Mouse (Mus musculus): ENCODE measurements at regions not wholly inside any gene's neighbourhood (a gene's known extent, or its start where the extent isn't known, plus 50 kb on each side); places are given as distances from the start of the nearest gene placed in this dataset.

- no peak for TF ChIP-seq POLR2A (IDR thresholded peaks at IDR 0.05; ENCODE audit: insufficient read depth, low read length)
- TF ChIP-seq CTCF (IDR thresholded peaks at IDR 0.05; ENCODE audit: low read depth, low read length): no peak
- TF ChIP-seq EP300 (IDR thresholded peaks at IDR 0.05; ENCODE audit: insufficient read depth, low read depth, low read length): no peak
- H3K9ac ChIP-seq (ENCODE audit: low read depth, poor library complexity, severe bottlenecking): no peak overlapping the region
- no peaks in the 10 kb centered on the region for H3K4me1 ChIP-seq (ENCODE audit: control insufficient read depth, insufficient read depth, low read length)
- H3K27me3 ChIP-seq (ENCODE audit: control insufficient read depth, insufficient read depth, low read length, poor library complexity, severe bottlenecking): no peaks in the 10 kb centered on the region
- H3K27ac ChIP-seq (ENCODE audit: insufficient read depth, low read length): no peak overlapping the region
- H3K9me3 ChIP-seq (replicated peaks; ENCODE audit: control insufficient read depth, insufficient read depth, low read length, poor library complexity, severe bottlenecking): no peaks in the 10 kb centered on the region
- no peak overlapping the region for H3K4me3 ChIP-seq (ENCODE audit: low read depth, low read length)
- no peaks in the 10 kb centered on the region for H3K36me3 ChIP-seq (ENCODE audit: control insufficient read depth, insufficient read depth, low read length, poor library complexity, severe bottlenecking)
These were observed 332.3 kb downstream of the Diras2 start for GRCm38 (mm10) chr13:52198649-52199348.

- H3K9me3 ChIP-seq (replicated peaks; ENCODE audit: control insufficient read depth, insufficient read depth, low read length, poor library complexity, severe bottlenecking): no peaks in the 10 kb centered on the region
- no peak overlapping the region for H3K27ac ChIP-seq (ENCODE audit: insufficient read depth, low read length)
- no peaks in the 10 kb centered on the region for H3K27me3 ChIP-seq (ENCODE audit: control insufficient read depth, insufficient read depth, low read length, poor library complexity, severe bottlenecking)
- no peak overlapping the region for H3K4me3 ChIP-seq (ENCODE audit: low read depth, low read length)
- H3K4me1 ChIP-seq (ENCODE audit: control insufficient read depth, insufficient read depth, low read length): no peaks in the 10 kb centered on the region
- H3K9ac ChIP-seq (ENCODE audit: low read depth, poor library complexity, severe bottlenecking): no peak overlapping the region
- no peaks in the 10 kb centered on the region for H3K36me3 ChIP-seq (ENCODE audit: control insufficient read depth, insufficient read depth, low read length, poor library complexity, severe bottlenecking)
- TF ChIP-seq CTCF (IDR thresholded peaks at IDR 0.05; ENCODE audit: low read depth, low read length) (no peak), POLR2A (IDR thresholded peaks at IDR 0.05; ENCODE audit: insufficient read depth, low read length) (no peak), EP300 (IDR thresholded peaks at IDR 0.05; ENCODE audit: insufficient read depth, low read depth, low read length) (no peak)
These were observed 328.7 kb downstream of the Diras2 start for GRCm38 (mm10) chr13:52202372-52202771.

GRCm38 (mm10) chr13:52205951-52206350, 325.1 kb downstream of the Diras2 start:
- no peaks in the 10 kb centered on the region for H3K4me1 ChIP-seq (ENCODE audit: control insufficient read depth, insufficient read depth, low read length)
- no peaks in the 10 kb centered on the region for H3K27me3 ChIP-seq (ENCODE audit: control insufficient read depth, insufficient read depth, low read length, poor library complexity, severe bottlenecking)
- no peaks in the 10 kb centered on the region for H3K9me3 ChIP-seq (replicated peaks; ENCODE audit: control insufficient read depth, insufficient read depth, low read length, poor library complexity, severe bottlenecking)
- no peaks in the 10 kb centered on the region for H3K36me3 ChIP-seq (ENCODE audit: control insufficient read depth, insufficient read depth, low read length, poor library complexity, severe bottlenecking)
- H3K27ac ChIP-seq (ENCODE audit: insufficient read depth, low read length): no peak overlapping the region
- no peak overlapping the region for H3K4me3 ChIP-seq (ENCODE audit: low read depth, low read length)
- H3K9ac ChIP-seq (ENCODE audit: low read depth, poor library complexity, severe bottlenecking): no peak overlapping the region
- no peak for TF ChIP-seq CTCF (IDR thresholded peaks at IDR 0.05; ENCODE audit: low read depth, low read length)
- no peak for TF ChIP-seq POLR2A (IDR thresholded peaks at IDR 0.05; ENCODE audit: insufficient read depth, low read length)

GRCm38 (mm10) chr13:52216343-52216742, 314.7 kb downstream of the Diras2 start:
- TF ChIP-seq EP300 (IDR thresholded peaks at IDR 0.05; ENCODE audit: insufficient read depth, low read depth, low read length) (no peak), POLR2A (IDR thresholded peaks at IDR 0.05; ENCODE audit: insufficient read depth, low read length) (no peak), CTCF (IDR thresholded peaks at IDR 0.05; ENCODE audit: low read depth, low read length) (no peak)
- Histone ChIP-seq H3K36me3 (ENCODE audit: control insufficient read depth, insufficient read depth, low read length, poor library complexity, severe bottlenecking) (no peaks in the 10 kb centered on the region), H3K27ac (ENCODE audit: insufficient read depth, low read length) (no peak overlapping the region), H3K9me3 (replicated peaks; ENCODE audit: control insufficient read depth, insufficient read depth, low read length, poor library complexity, severe bottlenecking) (peaks cover 2% of the 10 kb centered on the region; the same call in 1 of the 2 replicates), H3K27me3 (ENCODE audit: control insufficient read depth, insufficient read depth, low read length, poor library complexity, severe bottlenecking) (no peaks in the 10 kb centered on the region), H3K4me3 (ENCODE audit: low read depth, low read length) (no peak overlapping the region), H3K4me1 (ENCODE audit: control insufficient read depth, insufficient read depth, low read length) (no peaks in the 10 kb centered on the region), H3K9ac (ENCODE audit: low read depth, poor library complexity, severe bottlenecking) (no peak overlapping the region)

GRCm38 (mm10) chr13:52217066-52217465, 314.0 kb downstream of the Diras2 start:
- TF ChIP-seq CTCF (IDR thresholded peaks at IDR 0.05; ENCODE audit: low read depth, low read length) (no peak), EP300 (IDR thresholded peaks at IDR 0.05; ENCODE audit: insufficient read depth, low read depth, low read length) (no peak), POLR2A (IDR thresholded peaks at IDR 0.05; ENCODE audit: insufficient read depth, low read length) (no peak)
- Histone ChIP-seq H3K9me3 (replicated peaks; ENCODE audit: control insufficient read depth, insufficient read depth, low read length, poor library complexity, severe bottlenecking) (0 out of 2 replicates have a peak, but pooled peaks cover 2% of the 10 kb centered on the region), H3K4me3 (ENCODE audit: low read depth, low read length) (no peak overlapping the region), H3K36me3 (ENCODE audit: control insufficient read depth, insufficient read depth, low read length, poor library complexity, severe bottlenecking) (no peaks in the 10 kb centered on the region), H3K4me1 (ENCODE audit: control insufficient read depth, insufficient read depth, low read length) (peaks cover 4% of the 10 kb centered on the region), H3K27ac (ENCODE audit: insufficient read depth, low read length) (no peak overlapping the region), H3K9ac (ENCODE audit: low read depth, poor library complexity, severe bottlenecking) (no peak overlapping the region), H3K27me3 (ENCODE audit: control insufficient read depth, insufficient read depth, low read length, poor library complexity, severe bottlenecking) (no peaks in the 10 kb centered on the region)

GRCm38 (mm10) chr13:52217741-52218140, 313.3 kb downstream of the Diras2 start:
- Histone ChIP-seq H3K36me3 (ENCODE audit: control insufficient read depth, insufficient read depth, low read length, poor library complexity, severe bottlenecking) (no peaks in the 10 kb centered on the region), H3K4me3 (ENCODE audit: low read depth, low read length) (no peak overlapping the region), H3K27me3 (ENCODE audit: control insufficient read depth, insufficient read depth, low read length, poor library complexity, severe bottlenecking) (no peaks in the 10 kb centered on the region), H3K9ac (ENCODE audit: low read depth, poor library complexity, severe bottlenecking) (no peak overlapping the region), H3K27ac (ENCODE audit: insufficient read depth, low read length) (no peak overlapping the region), H3K9me3 (replicated peaks; ENCODE audit: control insufficient read depth, insufficient read depth, low read length, poor library complexity, severe bottlenecking) (0 out of 2 replicates have a peak, but pooled peaks cover 2% of the 10 kb centered on the region), H3K4me1 (ENCODE audit: control insufficient read depth, insufficient read depth, low read length) (peaks cover 5% of the 10 kb centered on the region)
- TF ChIP-seq EP300 (IDR thresholded peaks at IDR 0.05; ENCODE audit: insufficient read depth, low read depth, low read length): no peak
- no peak for TF ChIP-seq POLR2A (IDR thresholded peaks at IDR 0.05; ENCODE audit: insufficient read depth, low read length)
- no peak for TF ChIP-seq CTCF (IDR thresholded peaks at IDR 0.05; ENCODE audit: low read depth, low read length)

All from ES-Bruce4 (cell line).